Mouse (Mus musculus) neural tube, embryonic 14.5 days (tissue): Measurements from ENCODE around the gene Nmur1. TPM values are rescaled to one million over a fixed set of nuclear protein-coding genes. Genes with fewer than 3 reads are reported as not detected.

Experiments used
- ATAC-seq: fragments of 200-750 bp; cut with Nextera tagmentation; 2 replicates; pipeline ENCODE4 v1.8.0; 2017; ENCODE audit warnings: low read depth, mild to moderate bottlenecking, moderate TSS enrichment, moderate library complexity
- H3K27ac ChIP-seq: fragments of 300-500 bp; sonication (generic); 2 replicates; pipeline ENCODE4 v1.5.1; 2014; ENCODE audit warnings: low read depth, mild to moderate bottlenecking, control low read depth, low read length, moderate library complexity, mixed read lengths
- H3K27me3 ChIP-seq: fragments of 300-500 bp; sonication (generic); 2 replicates; pipeline ENCODE4 v1.6.1; 2014; ENCODE audit warnings: low read length; ENCODE audit not compliant: control insufficient read depth, insufficient read depth
- H3K36me3 ChIP-seq: fragments of 300-500 bp; sonication (generic); 2 replicates; pipeline ENCODE4 v1.6.1; 2014; ENCODE audit warnings: low read length, mixed read lengths; ENCODE audit not compliant: control insufficient read depth, insufficient read depth
- H3K4me1 ChIP-seq: fragments of 300-500 bp; sonication (generic); 2 replicates; pipeline ENCODE4 v1.6.1; 2014; ENCODE audit warnings: low read length; ENCODE audit not compliant: control insufficient read depth, insufficient read depth
- H3K4me2 ChIP-seq: fragments of 300-500 bp; sonication (generic); 2 replicates; pipeline ENCODE4 v1.6.1; 2014; ENCODE audit warnings: mild to moderate bottlenecking, low read depth, low read length, control low read depth
- H3K4me3 ChIP-seq: fragments of 300-500 bp; sonication (generic); 2 replicates; pipeline ENCODE4 v1.5.1; 2014; ENCODE audit warnings: low read depth, low read length, control low read depth, mixed read lengths
- H3K9ac ChIP-seq: fragments of 300-500 bp; sonication (generic); replicated peaks from 2 replicates; pipeline ENCODE4 v1.6.1; 2014; ENCODE audit warnings: low read depth, mild to moderate bottlenecking, control low read depth, low read length, mixed read lengths
- H3K9me3 ChIP-seq: fragments of 300-500 bp; sonication (generic); 2 replicates; pipeline ENCODE4 v1.6.1; 2016; ENCODE audit warnings: low read length; ENCODE audit not compliant: control insufficient read depth
- WGBS: fragments of 180-500 bp; shearing (Covaris S2); extraction: QIAGEN DNeasy Blood & Tissue Kit; methylation state at CpG from one replicate; pipeline ENCODE4 v1.1.7; 2014; 5-methylcytosine and 5-hydroxymethylcytosine counted together
- polyA plus RNA-seq: library from polyadenylated mRNA; unstranded; fragments of >200 nt; fragmentation: Nextera tagmentation; extraction: Ambion mirVana; gene quantifications from 2 replicates; pipeline ENCODE4 v1.2.1, GENCODE M21; 2014

Nmur1 gene
- polyA plus RNA-seq, 1 experiment from 2014 or later = not detected

DNA sequence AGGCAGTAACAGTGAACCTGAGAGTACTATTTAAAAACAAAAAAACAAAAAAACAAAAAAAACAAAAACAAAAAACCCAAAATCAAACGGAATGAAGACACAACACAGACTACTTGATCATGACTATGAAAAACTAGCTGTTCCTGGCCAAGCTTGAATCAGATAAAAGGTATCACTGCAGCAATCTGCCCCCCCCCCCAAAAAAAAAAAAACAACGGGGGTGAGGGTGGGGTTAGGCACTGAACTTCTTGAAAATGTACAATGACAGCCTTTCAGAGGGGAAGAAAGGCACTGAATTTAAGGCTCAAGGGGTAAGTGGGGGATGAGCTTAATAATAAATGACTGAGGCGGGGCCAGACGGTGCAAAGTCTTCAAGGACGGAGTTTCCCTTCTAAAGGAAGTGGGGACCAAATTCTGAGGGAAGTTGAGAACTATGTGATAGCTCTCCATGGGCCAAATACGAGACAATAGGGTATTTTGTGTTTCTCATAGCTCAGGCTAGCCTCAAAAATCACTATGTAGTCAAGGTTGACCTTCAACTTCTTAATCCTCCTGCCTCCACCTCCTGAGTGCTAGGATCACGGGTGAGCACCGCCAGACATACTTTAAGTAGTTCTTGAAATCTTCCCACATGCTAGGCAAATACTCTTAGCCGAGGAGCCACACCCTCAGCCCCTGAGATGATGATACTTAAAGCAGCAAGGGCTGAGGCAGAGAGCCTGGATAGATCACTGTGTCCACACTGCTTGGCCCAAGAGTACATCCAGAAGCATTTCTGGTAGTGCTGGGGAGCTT lies 11.4 kb upstream of the Nmur1 start:
- WGBS = 63% methylated on average over 9 of the region's 9 CpGs
- Histone ChIP-seq H3K4me3 (no peak overlapping the region), H3K9me3 (no peaks in the 10 kb centered on the region), H3K27me3 (no peaks in the 10 kb centered on the region), H3K4me1 (peaks cover 35% of the 10 kb centered on the region), H3K27ac (no peak overlapping the region), H3K9ac (no peak overlapping the region), H3K4me2 (no peak overlapping the region), H3K36me3 (no peaks in the 10 kb centered on the region)
- no peak for ATAC-seq

DNA sequence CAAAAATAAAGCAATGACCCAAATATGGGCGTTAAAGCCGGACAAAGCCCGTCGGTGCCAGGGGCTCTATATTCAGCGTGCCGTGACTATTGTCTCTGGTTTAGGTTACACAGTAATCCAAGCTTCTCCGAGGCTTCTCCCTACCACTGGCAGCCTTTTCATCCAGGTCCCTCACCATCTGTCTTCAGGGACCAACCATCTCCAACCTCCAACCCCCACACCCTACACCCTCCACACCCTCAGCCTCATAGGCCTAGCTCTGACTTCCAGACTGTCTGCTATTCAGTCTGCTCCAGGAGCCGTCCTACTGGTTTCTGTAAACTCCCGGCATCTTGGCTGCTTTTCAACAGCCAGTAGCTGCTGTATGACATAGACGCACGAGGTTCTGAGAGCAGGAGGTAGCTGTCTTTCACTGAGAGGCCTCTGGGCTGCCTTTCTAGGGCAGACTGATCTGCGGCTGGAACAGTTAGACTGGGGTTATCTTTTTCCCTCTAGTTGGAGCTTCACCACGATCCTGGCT lies 9.3 kb upstream of the Nmur1 start:
- Histone ChIP-seq H3K9me3 (no peaks in the 10 kb centered on the region), H3K27ac (peak overlapping the region; percentile 96), H3K4me2 (peak overlapping the region; percentile 67; the same call in 1 of the 2 replicates), H3K36me3 (no peaks in the 10 kb centered on the region), H3K27me3 (no peaks in the 10 kb centered on the region), H3K4me1 (peaks cover 27% of the 10 kb centered on the region), H3K9ac (peak overlapping the region; percentile 67; the same call in 1 of the 2 replicates), H3K4me3 (peak overlapping the region; percentile 35; the same call in 1 of the 2 replicates)
- 8% methylated on average over 13 of the region's 13 CpGs for WGBS
- ATAC-seq = peak; percentile 16; the same call in 1 of the 2 replicates

DNA sequence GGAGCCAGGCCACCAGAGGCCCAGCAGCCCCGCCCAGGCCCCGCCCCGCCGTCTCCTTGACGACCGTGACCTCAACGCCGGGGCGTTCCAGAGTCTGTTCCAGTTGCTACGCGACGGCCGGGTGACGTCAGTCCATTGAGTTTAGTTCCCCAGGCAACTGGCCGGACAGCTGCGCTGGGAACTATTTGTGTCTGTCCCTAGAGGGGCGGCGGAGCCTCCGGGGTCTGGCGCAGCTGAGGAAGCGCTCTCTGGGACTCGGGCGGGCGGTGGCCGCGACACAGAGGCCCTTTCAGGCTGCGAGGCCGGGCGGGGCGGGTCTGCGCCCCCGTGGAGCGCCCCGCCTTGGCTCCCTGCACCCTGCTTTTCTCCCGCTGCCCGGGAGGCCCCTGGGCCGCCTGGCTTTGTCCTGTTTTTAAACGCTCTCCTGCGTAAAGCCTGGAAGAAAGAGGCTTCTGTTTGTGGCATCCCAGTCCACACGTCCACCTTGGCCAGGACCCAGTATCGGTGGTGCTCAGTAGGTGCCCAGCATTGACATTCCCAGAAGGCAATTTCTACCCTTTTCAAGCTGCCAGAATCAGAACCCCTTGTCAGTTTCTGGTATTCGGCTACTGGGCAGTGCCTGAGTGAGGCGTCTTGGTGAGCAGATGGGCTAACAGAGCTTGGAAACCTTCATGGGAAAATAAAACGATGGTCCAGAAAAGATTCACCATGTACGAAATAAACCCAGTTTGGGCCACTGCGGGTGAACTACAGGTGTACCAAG lies 8.6 kb upstream of the Nmur1 start:
- Histone ChIP-seq H3K9ac (peak overlapping the region; percentile 67), H3K4me1 (peaks cover 19% of the 10 kb centered on the region), H3K27me3 (no peaks in the 10 kb centered on the region), H3K36me3 (no peaks in the 10 kb centered on the region), H3K4me3 (peak overlapping the region; percentile 35), H3K9me3 (no peaks in the 10 kb centered on the region), H3K4me2 (peak overlapping the region; percentile 67), H3K27ac (peak overlapping the region; percentile 96)
- 3% methylated on average over 45 of the region's 46 CpGs for WGBS
- peak; percentile 88 for ATAC-seq

DNA sequence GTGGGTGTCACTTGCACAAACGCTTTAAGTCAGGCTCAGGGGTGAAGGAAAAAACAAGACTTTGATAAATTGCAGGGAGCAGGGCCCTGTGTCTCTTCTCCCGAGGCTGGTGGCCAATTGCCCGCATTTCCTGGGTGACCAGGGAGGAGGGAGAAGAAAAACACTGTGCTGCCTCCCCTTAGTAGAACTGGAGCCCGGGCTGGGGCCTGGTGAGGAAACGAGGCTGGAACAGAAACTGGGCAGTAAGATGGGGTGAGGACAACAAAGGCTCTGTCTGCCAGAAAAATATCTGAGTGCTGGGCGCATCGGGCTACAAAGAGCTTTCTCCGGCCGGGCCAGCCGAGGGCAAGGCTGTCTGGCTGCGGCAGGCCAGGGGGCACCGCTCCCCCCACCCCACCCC lies 8.0 kb upstream of the Nmur1 start:
- 0% methylated on average over 11 of the region's 12 CpGs for WGBS
- peak; percentile 58 for ATAC-seq
- Histone ChIP-seq H3K9ac (peak overlapping the region; percentile 67), H3K4me2 (peak overlapping the region; percentile 67), H3K27me3 (no peaks in the 10 kb centered on the region), H3K9me3 (no peaks in the 10 kb centered on the region), H3K27ac (peak overlapping the region; percentile 96), H3K4me3 (peak overlapping the region; percentile 35), H3K4me1 (peaks cover 16% of the 10 kb centered on the region; the same call in 1 of the 2 replicates), H3K36me3 (no peaks in the 10 kb centered on the region)

DNA sequence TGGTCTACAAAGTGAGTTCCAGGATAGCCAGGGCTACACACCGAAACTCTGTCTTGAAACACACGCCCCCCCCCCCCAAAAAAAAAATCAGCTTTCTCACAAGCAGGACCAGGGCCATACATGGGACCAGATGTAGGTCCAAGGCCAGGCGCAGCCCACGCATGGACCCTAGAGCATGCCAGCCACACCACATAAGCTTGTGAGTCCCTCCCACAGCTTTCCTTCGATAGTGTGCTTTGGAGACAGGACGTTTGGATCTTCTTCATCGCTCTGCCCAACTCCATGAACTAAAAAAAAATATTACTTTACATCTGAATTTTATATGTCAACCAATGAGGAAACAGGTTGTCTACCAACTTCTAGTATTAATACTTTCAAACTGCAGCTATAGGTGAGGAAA lies 7.3 kb upstream of the Nmur1 start:
- WGBS = 80% methylated on average over 7 of the region's 7 CpGs
- no peak overlapping the region; the same call in 1 of the 2 replicates for H3K4me2 ChIP-seq
- no peak for ATAC-seq
- no peaks in the 10 kb centered on the region for H3K27me3 ChIP-seq
- H3K36me3 ChIP-seq = no peaks in the 10 kb centered on the region
- H3K27ac ChIP-seq = peak overlapping the region; percentile 96
- no peaks in the 10 kb centered on the region for H3K9me3 ChIP-seq
- H3K4me1 ChIP-seq = peaks cover 16% of the 10 kb centered on the region; the same call in 1 of the 2 replicates
- H3K9ac ChIP-seq = no peak overlapping the region
- no peak overlapping the region for H3K4me3 ChIP-seq

DNA sequence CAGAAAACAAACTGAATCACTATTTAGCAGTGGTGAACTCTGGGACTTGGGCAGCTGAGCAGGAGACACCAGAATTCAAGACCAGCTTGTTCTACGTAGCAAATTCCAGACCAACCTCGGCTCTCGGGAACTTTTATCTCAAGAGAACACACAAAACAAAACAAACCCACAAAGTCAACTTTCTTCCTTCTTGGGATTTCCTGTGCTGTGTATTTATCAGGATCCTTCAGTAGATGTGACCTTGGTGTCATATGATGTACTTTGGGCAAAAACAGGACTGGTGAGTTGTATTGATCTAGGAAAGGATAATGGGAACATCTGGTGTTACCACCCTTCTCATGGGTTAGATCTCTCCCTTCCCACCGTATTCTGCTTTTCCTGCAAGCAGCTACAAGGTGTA lies 6.8 kb upstream of the Nmur1 start:
- H3K4me3 ChIP-seq = no peak overlapping the region
- no peaks in the 10 kb centered on the region for H3K27me3 ChIP-seq
- no peaks in the 10 kb centered on the region for H3K9me3 ChIP-seq
- ATAC-seq = no peak
- H3K27ac ChIP-seq = no peak overlapping the region
- no peak overlapping the region for H3K9ac ChIP-seq
- H3K36me3 ChIP-seq = no peaks in the 10 kb centered on the region
- 79% methylated on average over 4 of the region's 4 CpGs for WGBS
- peaks cover 16% of the 10 kb centered on the region; the same call in 1 of the 2 replicates for H3K4me1 ChIP-seq
- H3K4me2 ChIP-seq = no peak overlapping the region

DNA sequence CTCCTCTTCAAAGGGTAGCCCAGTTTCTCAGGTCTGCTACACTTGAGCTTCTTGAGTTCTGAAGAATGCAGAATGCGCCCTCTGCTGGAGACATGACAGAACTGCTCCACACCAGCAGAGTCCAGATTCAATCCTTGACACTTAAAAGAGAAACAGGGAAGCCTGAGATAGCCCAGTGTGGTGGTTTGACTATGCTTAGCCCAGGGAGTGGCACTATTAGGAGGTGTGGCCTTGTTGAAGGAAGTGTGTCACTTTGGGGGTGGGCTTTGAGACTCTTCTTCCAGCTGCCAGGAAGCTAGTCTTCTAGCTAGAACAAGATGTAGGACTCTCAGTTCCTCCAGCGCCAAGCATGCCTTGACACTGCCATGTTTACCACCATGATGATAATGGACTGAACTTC lies 4.0 kb upstream of the Nmur1 start:
- 51% methylated on average over 2 of the region's 2 CpGs for WGBS
- H3K4me2 ChIP-seq = no peak overlapping the region
- no peaks in the 10 kb centered on the region for H3K36me3 ChIP-seq
- no peak overlapping the region for H3K27ac ChIP-seq
- no peaks in the 10 kb centered on the region for H3K9me3 ChIP-seq
- ATAC-seq = no peak
- no peaks in the 10 kb centered on the region for H3K27me3 ChIP-seq
- H3K9ac ChIP-seq = no peak overlapping the region
- H3K4me3 ChIP-seq = no peak overlapping the region
- peaks cover 12% of the 10 kb centered on the region; the same call in 1 of the 2 replicates for H3K4me1 ChIP-seq

DNA sequence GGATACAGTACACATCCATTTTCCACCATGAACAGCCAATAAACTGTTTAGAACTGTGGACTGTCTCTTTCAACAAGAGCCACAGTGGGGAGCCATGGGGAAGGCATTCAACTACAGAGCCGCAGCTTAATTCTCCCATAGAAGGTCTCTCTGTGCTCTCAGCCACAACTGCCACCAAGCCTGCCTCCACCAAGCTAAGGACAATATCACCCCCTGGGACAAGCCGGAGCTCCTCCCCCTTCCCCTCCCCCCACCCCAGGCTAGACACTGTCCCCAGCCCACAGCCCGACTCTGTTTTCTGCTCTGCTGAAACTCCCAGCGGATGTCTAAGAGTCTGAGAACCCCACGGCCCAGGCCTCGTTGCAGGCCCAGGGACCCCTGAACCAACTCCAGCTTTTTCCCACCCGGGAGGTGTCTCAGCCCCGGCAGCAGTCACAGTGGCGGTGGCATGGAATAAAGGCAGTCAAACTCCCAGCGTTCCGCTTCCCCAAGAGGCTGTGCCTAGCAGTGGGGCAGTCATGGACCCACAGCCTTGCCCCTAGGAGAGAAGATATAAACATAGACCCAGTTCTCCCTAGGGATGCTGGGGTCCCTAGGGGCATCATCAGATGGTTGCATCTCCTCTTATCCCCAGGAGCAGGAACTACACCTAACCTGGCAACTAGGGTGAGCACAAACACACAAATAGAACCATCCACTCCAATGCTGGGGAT lies 1.0 kb downstream of the Nmur1 start:
- no peak overlapping the region for H3K4me2 ChIP-seq
- H3K27ac ChIP-seq = 0 out of 2 replicates have a peak overlapping the region, but pooled peaks have one; percentile 2
- ATAC-seq = peak; percentile 44; the same call in 1 of the 2 replicates
- 12% methylated on average over 11 of the region's 11 CpGs for WGBS
- H3K4me3 ChIP-seq = no peak overlapping the region
- H3K9me3 ChIP-seq = no peaks in the 10 kb centered on the region
- 0 out of 2 replicates have a peak, but pooled peaks cover 4% of the 10 kb centered on the region for H3K4me1 ChIP-seq
- no peak overlapping the region for H3K9ac ChIP-seq
- no peaks in the 10 kb centered on the region for H3K27me3 ChIP-seq
- H3K36me3 ChIP-seq = no peaks in the 10 kb centered on the region
